Mouse (Mus musculus): ENCODE measurements around the gene Gm10959. TPM values are rescaled to one million over a fixed set of nuclear protein-coding genes. Genes with fewer than 3 reads are reported as not detected.

Gene Gm10959
- polyA plus RNA-seq, 1 experiment from 2014 or later, result not detected

GRCm38 (mm10) chr3:122903746-122904433, 15.3 kb downstream of the Gm10959 start:
- H3K36me3 ChIP-seq (ENCODE audit: control insufficient read depth, insufficient read depth), result no peaks in the 10 kb centered on the region
- H3K27me3 ChIP-seq (ENCODE audit: control insufficient read depth, insufficient read depth, low read depth, low read length), result no peaks in the 10 kb centered on the region
- no peak overlapping the region for H3K4me3 ChIP-seq (ENCODE audit: low read depth, low read length)
- H3K4me1 ChIP-seq (ENCODE audit: control insufficient read depth, low read depth, low read length), result no peaks in the 10 kb centered on the region
- no peak for ATAC-seq (ENCODE audit: low read depth)
- H3K27ac ChIP-seq (ENCODE audit: low read length), result no peak overlapping the region
- no peak overlapping the region for H3K9ac ChIP-seq (ENCODE audit: low read depth, low read length)
- 31% methylated on average over 12 of the region's 12 CpGs for WGBS (ENCODE audit: insufficient replicate concordance)
- H3K9me3 ChIP-seq (replicated peaks; ENCODE audit: control insufficient read depth, low read length), result no peaks in the 10 kb centered on the region
- H3K4me2 ChIP-seq (ENCODE audit: low read depth, low read length), result no peak overlapping the region

GRCm38 (mm10) chr3:122898254-122898653, 20.9 kb downstream of the Gm10959 start:
- H3K9ac ChIP-seq (ENCODE audit: low read depth, low read length), result no peak overlapping the region
- no peak overlapping the region for H3K27ac ChIP-seq (ENCODE audit: low read length)
- H3K4me3 ChIP-seq (ENCODE audit: low read depth, low read length), result no peak overlapping the region
- 42% methylated on average over 6 of the region's 6 CpGs for WGBS (ENCODE audit: insufficient replicate concordance)
- H3K36me3 ChIP-seq (ENCODE audit: control insufficient read depth, insufficient read depth), result no peaks in the 10 kb centered on the region
- no peaks in the 10 kb centered on the region for H3K9me3 ChIP-seq (replicated peaks; ENCODE audit: control insufficient read depth, low read length)
- H3K4me2 ChIP-seq (ENCODE audit: low read depth, low read length), result no peak overlapping the region
- ATAC-seq (ENCODE audit: low read depth), result no peak
- H3K4me1 ChIP-seq (ENCODE audit: control insufficient read depth, low read depth, low read length), result no peaks in the 10 kb centered on the region
- H3K27me3 ChIP-seq (ENCODE audit: control insufficient read depth, insufficient read depth, low read depth, low read length), result no peaks in the 10 kb centered on the region

DNA sequence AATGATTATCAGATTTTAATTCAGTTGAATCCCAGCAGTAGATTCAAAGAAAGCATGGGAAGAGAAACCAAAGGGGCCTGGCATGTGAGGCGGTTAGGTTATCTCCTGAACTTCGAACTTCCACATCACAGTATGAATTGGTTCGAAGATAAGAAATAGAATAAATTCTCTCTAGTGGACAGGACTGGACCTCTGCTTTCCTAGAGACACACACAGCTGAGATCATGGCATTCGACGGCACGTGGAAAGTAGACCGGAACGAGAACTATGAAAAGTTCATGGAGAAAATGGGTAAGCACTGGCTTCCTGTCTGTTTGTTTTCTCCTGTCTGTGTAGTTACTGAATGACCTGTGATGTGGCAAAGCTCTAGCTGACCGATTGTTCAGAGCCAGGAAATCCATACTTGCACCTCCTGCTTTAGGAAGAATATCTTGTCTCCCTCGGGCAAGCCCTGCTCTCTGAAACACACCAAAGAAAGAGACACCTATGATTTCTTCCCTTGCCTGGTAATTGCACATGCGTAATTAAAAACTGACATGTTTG, 23.9 kb downstream of the Gm10959 start:
- Histone ChIP-seq H3K4me3 (ENCODE audit: low read depth, low read length) (no peak overlapping the region), H3K4me2 (ENCODE audit: low read depth, low read length) (no peak overlapping the region)
- WGBS (ENCODE audit: insufficient replicate concordance), result 52% methylated on average over 11 of the region's 11 CpGs

DNA sequence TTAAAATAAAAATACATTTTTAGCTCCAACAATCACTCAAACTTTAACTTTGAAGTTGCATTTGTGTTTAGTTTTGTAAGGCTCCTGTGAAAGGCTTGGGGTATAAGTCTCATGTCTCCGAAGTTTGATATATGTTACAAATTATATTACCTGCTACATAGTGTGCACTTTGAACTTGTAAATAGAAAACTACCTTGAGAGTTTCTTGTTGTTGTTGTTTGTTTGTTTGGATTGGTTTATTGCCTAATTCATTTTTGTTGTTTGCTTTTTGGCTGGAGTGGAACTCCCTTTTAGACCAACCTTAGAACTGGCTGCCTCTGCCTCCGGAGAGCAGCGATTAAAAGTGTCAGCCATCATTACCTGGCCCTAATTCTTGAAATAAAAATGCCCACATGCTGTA, 24.4 kb downstream of the Gm10959 start, which contains the start of gene Fabp2:
Fabp2 (plus strand) TSS at position 301 of the 400 bp plus-strand sequence.
- Histone ChIP-seq H3K27ac (ENCODE audit: low read length) (no peak within 1 kb of the TSS), H3K27me3 (ENCODE audit: control insufficient read depth, insufficient read depth, low read depth, low read length) (no peaks in the 10 kb centered on the region), H3K36me3 (ENCODE audit: control insufficient read depth, insufficient read depth) (no peaks in the 10 kb centered on the region), H3K9ac (ENCODE audit: low read depth, low read length) (no peak within 1 kb of the TSS), H3K4me2 (ENCODE audit: low read depth, low read length) (no peak within 1 kb of the TSS), H3K9me3 (replicated peaks; ENCODE audit: control insufficient read depth, low read length) (no peaks in the 10 kb centered on the region), H3K4me3 (ENCODE audit: low read depth, low read length) (no peak within 1 kb of the TSS), H3K4me1 (ENCODE audit: control insufficient read depth, low read depth, low read length) (no peaks in the 10 kb centered on the region)
- 73% methylated on average over 3 of the region's 3 CpGs for WGBS (ENCODE audit: insufficient replicate concordance)
- ATAC-seq (ENCODE audit: low read depth), result no peak

More for the DNA sequence above, 23.9 kb downstream of the Gm10959 start:
- Histone ChIP-seq H3K36me3 (ENCODE audit: control insufficient read depth, insufficient read depth) (no peaks in the 10 kb centered on the region), H3K9me3 (replicated peaks; ENCODE audit: control insufficient read depth, low read length) (no peaks in the 10 kb centered on the region), H3K27ac (ENCODE audit: low read length) (no peak overlapping the region), H3K9ac (ENCODE audit: low read depth, low read length) (no peak overlapping the region), H3K27me3 (ENCODE audit: control insufficient read depth, insufficient read depth, low read depth, low read length) (no peaks in the 10 kb centered on the region), H3K4me1 (ENCODE audit: control insufficient read depth, low read depth, low read length) (no peaks in the 10 kb centered on the region)
- ATAC-seq (ENCODE audit: low read depth), result peak; percentile 37; the same call in 1 of the 2 replicates

DNA sequence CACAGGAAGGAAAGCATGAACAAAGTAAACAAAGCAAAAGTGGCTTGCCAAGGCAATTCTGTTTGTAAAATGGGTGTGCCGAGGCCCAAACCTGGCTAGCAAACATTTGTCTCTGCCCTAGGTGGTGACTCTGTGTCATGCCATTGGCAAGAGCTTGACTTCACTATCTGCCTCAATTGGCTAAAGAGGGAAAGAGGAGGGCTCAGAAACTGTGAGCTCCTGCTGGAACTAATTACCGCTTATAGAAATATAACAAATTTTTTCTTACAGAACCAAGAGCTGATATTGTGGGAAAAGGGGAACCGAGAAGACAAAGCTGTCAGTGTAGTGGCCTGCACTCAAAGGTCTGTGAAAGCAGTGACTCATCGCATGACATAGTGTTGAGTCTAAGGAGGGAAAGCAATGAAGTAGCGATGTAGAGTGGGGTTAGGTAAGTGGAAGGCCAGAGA, 30.8 kb downstream of the Gm10959 start:
- no peak for ATAC-seq (ENCODE audit: low read depth)
- WGBS (ENCODE audit: insufficient replicate concordance), result 52% methylated on average over 5 of the region's 5 CpGs
- Histone ChIP-seq H3K9me3 (replicated peaks; ENCODE audit: control insufficient read depth, low read length) (no peaks in the 10 kb centered on the region), H3K27ac (ENCODE audit: low read length) (no peak overlapping the region), H3K9ac (ENCODE audit: low read depth, low read length) (no peak overlapping the region), H3K4me2 (ENCODE audit: low read depth, low read length) (no peak overlapping the region), H3K27me3 (ENCODE audit: control insufficient read depth, insufficient read depth, low read depth, low read length) (no peaks in the 10 kb centered on the region), H3K4me1 (ENCODE audit: control insufficient read depth, low read depth, low read length) (no peaks in the 10 kb centered on the region), H3K36me3 (ENCODE audit: control insufficient read depth, insufficient read depth) (no peaks in the 10 kb centered on the region), H3K4me3 (ENCODE audit: low read depth, low read length) (no peak overlapping the region)

DNA sequence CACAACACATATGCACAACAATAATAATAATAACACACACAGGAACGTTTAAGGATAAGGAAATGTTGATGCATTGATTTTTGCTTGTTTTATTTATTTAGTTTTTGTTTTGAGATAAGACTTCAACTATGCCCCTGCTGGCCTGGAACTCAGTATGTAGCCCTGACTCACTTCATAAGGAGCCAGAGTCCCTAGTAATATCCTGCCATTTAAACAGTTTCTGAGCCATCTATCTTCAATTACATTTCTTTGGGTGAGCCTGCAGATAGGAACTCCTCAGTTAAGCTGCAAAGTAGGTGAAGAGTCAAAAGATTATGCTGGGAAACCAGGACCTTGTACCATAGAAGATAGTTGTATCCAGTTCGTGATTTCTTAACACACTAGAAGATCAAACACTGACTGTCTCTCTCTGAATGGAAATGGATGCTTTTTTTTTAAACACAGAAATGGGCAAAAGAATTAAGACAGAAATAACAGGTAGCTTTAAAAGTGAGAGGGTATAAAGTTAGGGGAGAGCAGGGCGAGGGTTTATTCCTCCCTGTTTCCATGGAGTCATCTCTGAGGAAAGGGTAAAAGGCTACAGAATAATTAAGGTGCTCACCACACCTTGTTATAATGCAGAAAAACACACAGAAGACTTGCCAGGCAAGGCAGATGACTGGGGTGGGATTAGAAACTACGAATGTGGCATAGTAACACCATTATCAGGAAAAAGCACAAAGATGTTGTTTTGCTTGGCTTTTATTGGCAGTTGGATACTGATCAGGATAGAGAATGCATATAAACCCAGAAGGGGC, 31.5 kb downstream of the Gm10959 start:
- Histone ChIP-seq H3K4me1 (ENCODE audit: control insufficient read depth, low read depth, low read length) (no peaks in the 10 kb centered on the region), H3K27me3 (ENCODE audit: control insufficient read depth, insufficient read depth, low read depth, low read length) (no peaks in the 10 kb centered on the region), H3K9ac (ENCODE audit: low read depth, low read length) (no peak overlapping the region), H3K4me3 (ENCODE audit: low read depth, low read length) (no peak overlapping the region), H3K4me2 (ENCODE audit: low read depth, low read length) (no peak overlapping the region), H3K9me3 (replicated peaks; ENCODE audit: control insufficient read depth, low read length) (no peaks in the 10 kb centered on the region), H3K27ac (ENCODE audit: low read length) (no peak overlapping the region), H3K36me3 (ENCODE audit: control insufficient read depth, insufficient read depth) (no peaks in the 10 kb centered on the region)
- ATAC-seq (ENCODE audit: low read depth), result no peak
- WGBS (ENCODE audit: insufficient replicate concordance), result 46% methylated on average over 4 of the region's 4 CpGs

DNA sequence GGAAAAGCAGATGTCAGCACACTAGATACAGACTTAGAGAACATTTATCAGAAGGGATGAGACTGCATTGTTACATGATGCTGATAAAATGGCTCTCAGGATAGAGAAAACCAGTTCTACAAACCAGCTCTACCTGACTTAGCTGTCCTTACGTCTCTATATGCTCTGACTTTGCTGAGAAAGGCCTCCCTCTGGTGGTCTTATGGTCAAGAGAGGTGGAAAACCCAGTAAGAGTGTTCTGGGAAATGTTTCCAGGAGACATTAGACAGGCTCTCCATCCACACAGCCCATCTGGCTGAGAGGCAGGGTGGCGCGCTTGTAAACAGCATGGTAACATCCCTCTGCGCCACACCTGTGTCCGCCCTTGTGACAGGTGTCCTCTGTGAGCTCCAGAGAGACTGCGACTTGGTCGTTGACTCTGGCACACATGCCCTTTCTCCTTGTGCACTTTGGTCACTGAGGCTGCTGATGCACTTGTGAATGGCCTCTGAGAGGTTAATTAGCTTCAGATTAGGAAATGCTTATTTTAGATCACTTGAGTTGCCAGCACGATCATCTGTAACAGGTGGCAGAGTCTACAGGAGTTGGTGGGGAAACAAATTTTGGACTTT, 40.4 kb downstream of the Gm10959 start:
- Histone ChIP-seq H3K4me2 (ENCODE audit: low read depth, low read length) (no peak overlapping the region), H3K9ac (ENCODE audit: low read depth, low read length) (no peak overlapping the region), H3K27me3 (ENCODE audit: control insufficient read depth, insufficient read depth, low read depth, low read length) (no peaks in the 10 kb centered on the region), H3K27ac (ENCODE audit: low read length) (no peak overlapping the region), H3K36me3 (ENCODE audit: control insufficient read depth, insufficient read depth) (no peaks in the 10 kb centered on the region), H3K4me3 (ENCODE audit: low read depth, low read length) (no peak overlapping the region), H3K9me3 (replicated peaks; ENCODE audit: control insufficient read depth, low read length) (no peaks in the 10 kb centered on the region), H3K4me1 (ENCODE audit: control insufficient read depth, low read depth, low read length) (no peaks in the 10 kb centered on the region)
- no peak for ATAC-seq (ENCODE audit: low read depth)
- WGBS (ENCODE audit: insufficient replicate concordance), result 69% methylated on average over 8 of the region's 8 CpGs

- WGBS (ENCODE audit: insufficient replicate concordance), result 66% methylated on average over 3 of the region's 3 CpGs
- ATAC-seq (ENCODE audit: low read depth), result no peak
- no peak overlapping the region for H3K27ac ChIP-seq (ENCODE audit: low read length)
- H3K4me1 ChIP-seq (ENCODE audit: control insufficient read depth, low read depth, low read length), result no peaks in the 10 kb centered on the region
- no peaks in the 10 kb centered on the region for H3K36me3 ChIP-seq (ENCODE audit: control insufficient read depth, insufficient read depth)
- H3K9me3 ChIP-seq (replicated peaks; ENCODE audit: control insufficient read depth, low read length), result no peaks in the 10 kb centered on the region
- H3K27me3 ChIP-seq (ENCODE audit: control insufficient read depth, insufficient read depth, low read depth, low read length), result no peaks in the 10 kb centered on the region
- H3K4me2 ChIP-seq (ENCODE audit: low read depth, low read length), result no peak overlapping the region
- no peak overlapping the region for H3K4me3 ChIP-seq (ENCODE audit: low read depth, low read length)
- no peak overlapping the region for H3K9ac ChIP-seq (ENCODE audit: low read depth, low read length)
Observed at GRCm38 (mm10) chr3:122877543-122877942, 41.6 kb downstream of the Gm10959 start.

Measured in liver, embryonic 16.5 days (tissue).